In genomic region chr8:54610238-54610637, GRCm38 (mm10) we compare ENCODE assay signal across 9 mouse cellular contexts. TPM values are rescaled to one million over a fixed set of nuclear protein-coding genes. Genes with fewer than 3 reads are reported as not detected.
DNase-seq lines count a peak whose midpoint lies in the region.
"Had no signal": no experiment of that assay in that cellular context is flagged by ENCODE, and none has a peak within 500 bp of the region (broad histone marks: within the 10 kb centered on the region; RNA-seq: fewer than 3 reads in every experiment).

No protein-coding gene starts in this region.

- intact Hi-C loops in heart, postnatal 10 days (cut with DNase I), result no loop called here

- peak; percentile 44 for DNase-seq in ovary, adult 18-20 months (ENCODE audit: low spot score)
- DNase-seq in ovary, postnatal 10 days (ENCODE audit: low spot score), result no peak
- DNase-seq in adrenal gland, postnatal 36 days, result peak; percentile 71 to 80
- DNase-seq in heart, postnatal 10 days, result peak; percentile 59
- peak; percentile 55 for DNase-seq in skeletal muscle tissue, adult 2 months (ENCODE audit: low read depth, low spot score)
- no peak for DNase-seq in yolk sac, embryonic 10.5 days (ENCODE audit: low spot score)
- no peak for DNase-seq in spleen, adult 18-20 months
- DNase-seq: retina, postnatal 1 day had no signal

RNA-seq across cellular contexts. Expression of gene Spata4, which starts 9.7 kb away (rescaled TPM):
- total RNA-seq in adrenal gland, postnatal 36 days (2021), result under 1 TPM in 1 of 2 experiments, not detected in 1; 0.26 TPM
- total RNA-seq in heart, postnatal 10 days (2021), result not detected
- total RNA-seq: MEL had no signal

Comparison
In these comparisons a context has a peak if more than half of its experiments do, and no peak if none do; other contexts are left out.
1. DNase-seq: peak in ovary, adult 18-20 months (single experiment), adrenal gland, postnatal 36 days (2 of 2), heart, postnatal 10 days (2 of 2) and skeletal muscle tissue, adult 2 months (single experiment); none in ovary, postnatal 10 days (single experiment), yolk sac, embryonic 10.5 days (single experiment) and spleen, adult 18-20 months (0 of 2).